Mouse (Mus musculus): ENCODE data around the gene Ptrh2. TPM values are rescaled to one million over a fixed set of nuclear protein-coding genes. Genes with fewer than 3 reads are reported as not detected.
A peak's percentile ranks its signal among the peaks of the same experiment; 100 is the strongest.
"Not testable (repeated sequence)": the region's sequence is repeated elsewhere in the genome, so short reads cannot be mapped to it uniquely, and the experiment has no call there.

The Ptrh2 gene
- polyA plus RNA-seq, 1 experiment from 2014 or later, result 30.3 TPM

GRCm38 (mm10) chr11:86737301-86738000 is 53.7 kb downstream of the Ptrh2 start:
- no peaks in the 10 kb centered on the region for H3K4me1 ChIP-seq
- no peaks in the 10 kb centered on the region for H3K9me3 ChIP-seq
- 0 out of 2 replicates have a peak, but pooled peaks cover 5% of the 10 kb centered on the region for H3K36me3 ChIP-seq
- peak; percentile 85; the same call in 1 of the 2 replicates for ATAC-seq (ENCODE audit: insufficient read depth, low FRiP score, low read depth)
- H3K27ac ChIP-seq, result no peak overlapping the region
- no peak overlapping the region for H3K4me2 ChIP-seq
- H3K4me3 ChIP-seq (replicated peaks), result no peak overlapping the region
- no peaks in the 10 kb centered on the region for H3K27me3 ChIP-seq (replicated peaks)
- WGBS, result 62% methylated on average over 8 of the region's 8 CpGs
- no peak overlapping the region for H3K9ac ChIP-seq

GRCm38 (mm10) chr11:86738308-86738707 is 54.5 kb downstream of the Ptrh2 start:
- H3K9me3 ChIP-seq; ATAC-seq (ENCODE audit: insufficient read depth, low FRiP score, low read depth); H3K4me3 ChIP-seq (replicated peaks); H3K36me3 ChIP-seq; H3K27ac ChIP-seq; H3K27me3 ChIP-seq (replicated peaks); H3K4me1 ChIP-seq; H3K9ac ChIP-seq; H3K4me2 ChIP-seq: not testable (repeated sequence)
- 97% methylated on average over 1 of the region's 1 CpGs for WGBS

- Histone ChIP-seq H3K27ac (no peak overlapping the region), H3K27me3 (replicated peaks) (no peaks in the 10 kb centered on the region), H3K9ac (no peak overlapping the region), H3K36me3 (0 out of 2 replicates have a peak, but pooled peaks cover 3% of the 10 kb centered on the region), H3K9me3 (no peaks in the 10 kb centered on the region), H3K4me2 (no peak overlapping the region), H3K4me1 (no peaks in the 10 kb centered on the region), H3K4me3 (replicated peaks) (no peak overlapping the region)
- 84% methylated on average over 1 of the region's 1 CpGs for WGBS
- no peak for ATAC-seq (ENCODE audit: insufficient read depth, low FRiP score, low read depth)
These were observed 55.2 kb downstream of the Ptrh2 start for GRCm38 (mm10) chr11:86738956-86739355.

GRCm38 (mm10) chr11:86739470-86739869 is 55.7 kb downstream of the Ptrh2 start:
- 0 out of 2 replicates have a peak, but pooled peaks cover 3% of the 10 kb centered on the region for H3K36me3 ChIP-seq
- H3K27ac ChIP-seq, result no peak overlapping the region
- no peak overlapping the region for H3K9ac ChIP-seq
- H3K9me3 ChIP-seq, result no peaks in the 10 kb centered on the region
- no peak overlapping the region for H3K4me3 ChIP-seq (replicated peaks)
- ATAC-seq (ENCODE audit: insufficient read depth, low FRiP score, low read depth), result no peak
- H3K4me2 ChIP-seq, result no peak overlapping the region
- H3K27me3 ChIP-seq (replicated peaks), result no peaks in the 10 kb centered on the region
- H3K4me1 ChIP-seq, result no peaks in the 10 kb centered on the region
- WGBS, result 77% methylated on average over 2 of the region's 2 CpGs

GRCm38 (mm10) chr11:86741505-86741904 is 57.7 kb downstream of the Ptrh2 start:
- ATAC-seq (ENCODE audit: insufficient read depth, low FRiP score, low read depth), result no peak
- Histone ChIP-seq H3K9me3 (no peaks in the 10 kb centered on the region), H3K4me2 (no peak overlapping the region), H3K36me3 (0 out of 2 replicates have a peak, but pooled peaks cover 3% of the 10 kb centered on the region), H3K4me3 (replicated peaks) (no peak overlapping the region), H3K27ac (no peak overlapping the region), H3K9ac (no peak overlapping the region), H3K4me1 (peaks cover 9% of the 10 kb centered on the region; the same call in 1 of the 2 replicates), H3K27me3 (replicated peaks) (no peaks in the 10 kb centered on the region)
- WGBS, result 99% methylated on average over 5 of the region's 5 CpGs

Other genes with a start within 250 kb of the Ptrh2 start
- 51.0 and 52.0 TPM in 2 replicates for gene Rnft1, start 199.3 kb upstream of the Ptrh2 start, polyA plus RNA-seq (2015; fragmentation: Nextera tagmentation; extraction: Ambion mirVana)
- gene Rps6kb1, start 139.2 kb upstream of the Ptrh2 start, polyA plus RNA-seq (2015; fragmentation: Nextera tagmentation; extraction: Ambion mirVana), result 53.7 and 62.2 TPM in 2 replicates
- 11.9 and 12.9 TPM in 2 replicates for gene Tubd1, start 139.0 kb upstream of the Ptrh2 start, polyA plus RNA-seq (2015; fragmentation: Nextera tagmentation; extraction: Ambion mirVana)
- gene Vmp1, start 149 bp upstream of the Ptrh2 start, polyA plus RNA-seq (2015; fragmentation: Nextera tagmentation; extraction: Ambion mirVana), result 144 and 153 TPM in 2 replicates
- 117 and 130 TPM in 2 replicates for gene Cltc, start 73.6 kb downstream of the Ptrh2 start, polyA plus RNA-seq (2015; fragmentation: Nextera tagmentation; extraction: Ambion mirVana)
- gene Dhx40, start 123.8 kb downstream of the Ptrh2 start, polyA plus RNA-seq (2015; fragmentation: Nextera tagmentation; extraction: Ambion mirVana), result 17.6 and 19.1 TPM in 2 replicates